Mouse (Mus musculus): ENCODE data around the gene Smarca2. TPM values are rescaled to one million over a fixed set of nuclear protein-coding genes. Genes with fewer than 3 reads are reported as not detected.
A peak's percentile ranks its signal among the peaks of the same experiment; 100 is the strongest.

Smarca2 gene
- total RNA-seq, 2 experiments from 2014 or later = 205 to 206 TPM

DNA sequence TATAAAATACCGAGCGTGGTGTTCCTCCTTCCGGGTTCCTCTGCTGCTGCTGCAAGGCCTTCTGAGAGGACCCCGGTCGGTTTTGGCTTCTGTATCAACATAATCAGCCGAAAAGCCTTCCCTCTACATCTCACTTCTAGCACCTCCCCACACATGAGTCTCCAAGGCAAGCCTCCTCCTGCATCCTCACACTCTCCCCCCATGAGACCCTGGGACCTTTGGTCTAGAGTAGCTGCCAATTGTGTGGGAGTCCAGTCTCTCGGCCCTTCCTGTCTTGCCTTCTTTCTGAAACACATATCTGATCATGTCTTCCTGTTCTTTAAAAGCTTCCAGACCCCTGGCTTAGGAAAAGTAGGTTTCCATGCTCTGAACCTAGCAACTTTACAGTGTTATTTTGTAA is 153.8 kb downstream of the Smarca2 start:
- intact Hi-C loops (cut with DNase I) = no loop called here
- no peak for DNase-seq (ENCODE audit: extremely low spot score in 1 of 2, low spot score in 2 of 2)

GRCm38 (mm10) chr19:26759295-26759694 is 154.4 kb downstream of the Smarca2 start:
- intact Hi-C loops (cut with DNase I) = no loop called here
- no peak for DNase-seq (ENCODE audit: extremely low spot score in 1 of 2, low spot score in 2 of 2)

- intact Hi-C loops (cut with DNase I) = no loop called here
- DNase-seq (ENCODE audit: extremely low spot score in 1 of 2, low spot score in 2 of 2) = no peak
Measured at GRCm38 (mm10) chr19:26761257-26761656, 156.4 kb downstream of the Smarca2 start.

GRCm38 (mm10) chr19:26765483-26765882 is 160.6 kb downstream of the Smarca2 start:
- intact Hi-C loops (cut with DNase I) = no loop called here
- DNase-seq (ENCODE audit: extremely low spot score in 1 of 2, low spot score in 2 of 2) = no peak

DNA sequence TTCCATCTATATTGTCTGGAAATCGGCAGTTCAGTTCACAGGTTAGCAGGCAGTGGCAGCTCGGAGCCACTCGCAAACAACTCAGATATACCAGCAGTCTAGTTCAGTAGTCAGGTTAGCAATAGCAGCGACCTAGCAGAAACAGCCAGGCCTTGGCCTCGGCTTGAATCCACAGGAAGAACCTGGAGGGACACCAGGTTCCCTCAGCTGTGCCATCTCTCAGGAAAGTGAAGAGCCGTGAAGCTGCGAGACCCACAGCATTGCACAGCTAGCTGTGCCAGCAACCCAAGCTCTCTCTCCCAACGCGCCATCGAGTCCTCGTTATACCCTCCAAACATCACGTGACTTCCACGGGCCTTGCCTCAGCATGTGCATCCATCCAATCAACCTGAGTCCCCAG is 162.6 kb downstream of the Smarca2 start:
- no peak for DNase-seq (ENCODE audit: extremely low spot score in 1 of 2, low spot score in 2 of 2)
- intact Hi-C loops (cut with DNase I) = no loop called here

DNA sequence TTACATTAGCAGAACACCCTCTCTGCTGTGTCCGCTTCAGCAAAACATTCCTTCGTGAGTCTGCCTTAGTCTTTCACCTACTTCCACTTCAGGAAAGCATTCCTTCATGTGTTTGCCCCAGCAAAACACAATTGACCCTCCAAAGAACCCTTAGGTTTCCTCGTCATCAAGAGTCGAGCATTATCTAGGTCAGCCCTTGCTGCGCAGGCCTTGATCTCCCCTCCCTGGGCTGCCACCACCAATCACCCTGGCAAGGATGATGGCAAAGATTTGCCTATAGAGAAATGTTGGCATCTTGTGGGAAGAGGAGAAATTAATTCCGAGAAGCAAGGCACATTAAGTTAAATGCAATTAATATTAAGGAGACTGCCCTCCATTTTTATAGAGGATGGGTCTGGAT is 163.1 kb downstream of the Smarca2 start:
- DNase-seq (ENCODE audit: extremely low spot score in 1 of 2, low spot score in 2 of 2) = no peak

GRCm38 (mm10) chr19:26768846-26769245 is 164.0 kb downstream of the Smarca2 start:
- DNase-seq (ENCODE audit: extremely low spot score in 1 of 2, low spot score in 2 of 2) = no peak
- intact Hi-C loops (cut with DNase I) = no loop called here

More for the DNA sequence above, 163.1 kb downstream of the Smarca2 start:
- intact Hi-C loops (cut with DNase I) = no loop called here

DNA sequence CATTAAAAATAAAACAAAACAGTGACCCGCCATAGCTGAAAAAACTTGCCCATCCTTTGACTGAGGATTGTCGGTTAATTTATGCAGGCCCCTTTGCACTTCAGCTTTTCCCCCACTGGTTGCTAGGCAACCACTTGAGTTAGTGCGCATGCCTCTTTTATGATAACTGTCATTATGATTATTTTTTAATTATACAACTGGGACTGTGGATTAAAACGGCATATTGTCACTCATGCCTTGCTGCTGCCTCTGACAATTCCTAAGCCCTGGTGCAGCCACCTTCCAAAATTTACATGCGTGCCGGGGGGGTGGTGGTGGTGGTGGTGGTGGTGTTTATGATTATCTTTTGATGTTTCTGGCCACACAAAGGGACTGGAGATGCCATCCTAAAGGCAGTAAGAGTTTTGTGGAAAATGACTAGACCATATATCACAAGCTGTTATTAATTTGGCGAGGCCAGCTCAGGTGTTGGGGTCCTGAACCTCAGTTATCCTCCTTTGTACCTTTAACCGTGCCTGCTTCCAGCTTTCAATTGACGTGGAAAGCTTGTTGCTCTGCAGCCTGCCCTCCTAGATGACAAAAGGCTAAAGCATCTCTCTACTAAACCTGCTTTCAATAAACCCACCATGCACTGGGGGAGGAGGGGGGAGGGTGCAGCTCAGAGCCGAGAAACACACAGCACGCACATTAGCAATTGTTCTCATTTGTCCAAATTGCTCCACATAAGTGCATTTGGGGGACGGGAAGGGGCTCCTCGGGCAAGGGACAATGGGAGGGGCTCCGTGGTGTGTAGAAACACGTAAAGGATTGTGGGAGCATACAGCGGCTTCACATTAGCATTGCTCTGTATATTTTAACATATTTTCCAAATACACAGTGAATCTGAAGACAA is 165.0 kb downstream of the Smarca2 start:
- intact Hi-C loops (cut with DNase I) = no loop called here
- DNase-seq (ENCODE audit: extremely low spot score in 1 of 2, low spot score in 2 of 2) = peak in 1 of 2 experiments; percentile 43

DNA sequence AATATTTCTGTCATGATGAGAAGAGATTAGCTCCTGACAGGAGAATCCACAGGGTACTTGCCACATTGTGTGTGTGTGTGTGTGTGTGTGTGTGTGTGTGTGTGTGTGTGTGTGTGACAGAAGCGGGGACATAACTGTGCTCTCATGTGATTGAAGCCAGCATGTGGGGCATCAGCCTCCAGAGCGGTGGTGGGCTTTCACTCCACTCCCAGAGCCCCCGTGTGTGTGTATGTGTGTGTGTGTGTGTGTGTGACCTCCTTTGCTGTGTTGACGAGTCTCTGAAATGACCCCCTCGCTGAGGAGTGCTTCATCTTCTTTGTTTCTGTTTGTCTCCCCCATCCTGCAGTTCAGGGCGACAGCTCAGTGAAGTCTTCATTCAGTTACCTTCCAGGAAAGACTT is 165.7 kb downstream of the Smarca2 start:
- intact Hi-C loops (cut with DNase I) = no loop called here
- no peak for DNase-seq (ENCODE audit: extremely low spot score in 1 of 2, low spot score in 2 of 2)

- intact Hi-C loops (cut with DNase I) = no loop called here
- DNase-seq (ENCODE audit: extremely low spot score in 1 of 2, low spot score in 2 of 2) = no peak
Measured at GRCm38 (mm10) chr19:26772051-26772583, 167.3 kb downstream of the Smarca2 start.

GRCm38 (mm10) chr19:26776066-26777025 is 171.5 kb downstream of the Smarca2 start:
- intact Hi-C loops (cut with DNase I) = no loop called here

GRCm38 (mm10) chr19:26778199-26778598 is 173.3 kb downstream of the Smarca2 start:
- DNase-seq (ENCODE audit: extremely low spot score in 1 of 2, low spot score in 2 of 2) = no peak
- intact Hi-C loops (cut with DNase I) = no loop called here

More at GRCm38 (mm10) chr19:26776066-26777025, 171.5 kb downstream of the Smarca2 start:
- DNase-seq (ENCODE audit: extremely low spot score in 1 of 2, low spot score in 2 of 2) = no peak

DNA sequence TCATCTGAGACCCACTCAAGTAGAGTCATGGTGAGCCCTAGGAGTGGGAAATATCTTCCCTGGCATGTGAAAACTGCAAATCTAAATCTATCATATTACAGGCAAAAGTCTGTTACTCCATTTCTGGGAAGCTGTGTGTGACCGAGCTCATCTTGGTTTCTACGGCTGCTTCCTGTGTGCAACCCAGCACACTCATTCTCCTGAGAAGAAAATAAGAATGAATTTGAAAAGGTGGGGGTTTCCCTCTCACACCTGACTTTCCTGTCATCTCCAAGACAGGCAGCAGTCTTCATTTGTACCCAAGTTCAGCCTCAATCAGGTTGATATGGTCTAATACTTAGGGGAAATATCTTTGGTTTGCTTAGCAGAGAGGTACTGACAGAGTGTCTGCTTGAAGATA is 176.4 kb downstream of the Smarca2 start:
- intact Hi-C loops (cut with DNase I) = no loop called here
- DNase-seq (ENCODE audit: extremely low spot score in 1 of 2, low spot score in 2 of 2) = no peak

DNA sequence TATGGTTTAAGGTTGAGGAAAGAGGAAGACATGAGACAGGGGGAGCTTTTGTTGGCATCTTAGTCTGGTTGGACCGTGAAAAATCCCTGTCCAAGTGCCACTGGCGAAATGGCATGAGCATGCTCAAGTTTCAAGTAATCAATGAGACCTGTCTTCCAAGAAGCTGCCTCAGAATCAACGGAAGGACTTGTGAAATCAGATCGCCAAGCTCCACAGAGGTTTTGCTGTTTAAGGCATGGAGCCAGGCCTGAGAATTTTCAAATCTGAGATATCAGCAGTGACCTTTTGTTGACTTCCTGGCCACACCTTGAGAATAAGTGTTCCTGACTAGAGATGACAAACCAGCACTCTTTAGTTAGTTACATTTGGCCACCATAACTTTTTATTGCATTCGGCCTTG is 183.6 kb downstream of the Smarca2 start:
- no peak for DNase-seq (ENCODE audit: extremely low spot score in 1 of 2, low spot score in 2 of 2)
- intact Hi-C loops (cut with DNase I) = no loop called here

DNA sequence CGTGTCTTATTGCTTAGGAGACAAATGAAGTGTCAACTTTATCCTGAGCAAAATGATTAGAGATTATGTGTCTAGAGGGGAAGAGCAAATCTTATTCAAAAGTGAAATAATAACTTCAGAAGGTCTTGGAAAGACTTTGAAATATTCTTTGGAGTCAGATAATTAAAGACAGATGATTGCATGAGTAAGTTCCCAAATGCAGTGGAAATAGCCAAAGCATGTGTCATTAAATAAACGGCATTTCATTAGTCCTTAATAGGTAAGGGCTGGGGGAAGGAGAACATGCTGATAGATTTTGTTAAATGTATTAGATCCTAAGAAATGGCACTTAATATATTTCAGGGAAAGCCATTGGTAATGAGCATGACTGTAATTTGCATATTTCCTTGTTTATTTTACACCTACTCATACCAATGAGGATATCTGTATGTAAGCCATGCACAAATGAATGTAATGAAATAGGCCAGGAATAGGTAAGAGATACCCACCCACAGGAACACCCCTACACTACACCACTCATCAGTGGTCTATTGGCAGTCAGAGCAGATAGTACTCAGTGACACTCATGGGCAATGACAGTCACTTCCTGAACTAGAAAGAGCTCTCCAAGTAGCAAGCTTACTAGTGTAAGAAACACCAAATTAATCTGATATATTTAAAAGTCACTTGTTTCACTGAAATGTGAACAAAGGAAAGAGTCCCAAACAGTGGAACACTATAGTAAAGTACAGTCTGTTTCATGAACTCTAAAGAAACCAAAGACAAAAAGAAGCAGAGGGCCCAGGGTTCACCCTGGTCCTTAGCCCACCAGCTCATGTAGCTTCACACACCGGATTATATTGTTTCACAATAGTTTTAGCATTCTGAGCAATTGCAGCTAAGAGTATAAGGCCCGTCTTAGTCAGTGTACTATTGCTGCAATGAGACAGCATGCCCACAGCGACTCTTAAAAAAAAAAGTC is 185.8 kb downstream of the Smarca2 start:
- intact Hi-C loops (cut with DNase I) = no loop called here
- DNase-seq (ENCODE audit: extremely low spot score in 1 of 2, low spot score in 2 of 2) = no peak

- intact Hi-C loops (cut with DNase I) = no loop called here
Measured at GRCm38 (mm10) chr19:26794315-26794714, 189.5 kb downstream of the Smarca2 start.

DNA sequence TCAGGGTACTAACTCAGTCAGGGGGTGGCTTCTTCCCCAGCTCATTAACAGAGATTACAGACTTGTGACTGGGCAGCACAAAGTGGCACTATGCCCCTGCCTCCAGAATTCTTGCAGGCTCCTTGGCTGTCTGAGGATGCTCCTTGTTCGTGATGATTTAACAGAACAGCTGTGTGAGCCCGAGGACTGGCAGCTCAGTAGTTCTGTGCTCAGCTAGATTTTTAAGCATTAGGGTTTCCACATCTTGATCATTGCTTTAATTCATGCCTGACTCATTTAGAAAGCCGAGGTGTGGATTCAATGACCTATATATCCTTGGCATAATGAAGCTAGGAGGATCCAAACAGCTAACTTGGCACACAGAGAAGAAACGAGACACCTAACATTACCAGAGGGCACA is 191.2 kb downstream of the Smarca2 start:
- intact Hi-C loops (cut with DNase I) = no loop called here
- DNase-seq (ENCODE audit: extremely low spot score in 1 of 2, low spot score in 2 of 2) = no peak

More at GRCm38 (mm10) chr19:26794315-26794714, 189.5 kb downstream of the Smarca2 start:
- DNase-seq (ENCODE audit: extremely low spot score in 1 of 2, low spot score in 2 of 2) = no peak

DNA sequence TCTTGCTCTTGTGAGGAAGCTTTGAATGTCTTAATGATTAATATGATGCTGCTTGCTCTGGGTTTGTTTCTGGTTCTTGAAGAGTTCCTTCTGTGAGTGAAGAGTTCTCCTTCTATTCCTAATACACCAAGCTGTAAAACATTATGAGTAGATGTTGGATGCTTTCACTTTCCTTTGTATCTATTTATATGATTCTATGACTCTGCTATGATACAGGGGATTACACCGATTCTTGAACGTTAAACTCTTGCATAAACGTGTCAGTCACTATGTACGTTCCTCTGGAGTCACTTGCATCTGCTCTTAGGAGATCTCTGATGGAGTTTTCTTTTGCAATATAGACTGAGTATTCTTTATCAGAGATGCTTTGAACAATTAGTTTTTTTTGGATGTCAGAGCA is 199.6 kb downstream of the Smarca2 start:
- no peak for DNase-seq (ENCODE audit: extremely low spot score in 1 of 2, low spot score in 2 of 2)
- intact Hi-C loops (cut with DNase I) = no loop called here

Measured in left cerebral cortex, postnatal 10 days (tissue).